Mouse (Mus musculus): ENCODE measurements around the gene Kctd3. TPM values are rescaled to one million over a fixed set of nuclear protein-coding genes. Genes with fewer than 3 reads are reported as not detected.
"Not testable (repeated sequence)": the region's sequence is repeated elsewhere in the genome, so short reads cannot be mapped to it uniquely, and the experiment has no call there.

The Kctd3 gene
- 13.3 to 32.7 TPM (median 13.9 TPM) in 3 replicates for total RNA-seq (2017)

DNA sequence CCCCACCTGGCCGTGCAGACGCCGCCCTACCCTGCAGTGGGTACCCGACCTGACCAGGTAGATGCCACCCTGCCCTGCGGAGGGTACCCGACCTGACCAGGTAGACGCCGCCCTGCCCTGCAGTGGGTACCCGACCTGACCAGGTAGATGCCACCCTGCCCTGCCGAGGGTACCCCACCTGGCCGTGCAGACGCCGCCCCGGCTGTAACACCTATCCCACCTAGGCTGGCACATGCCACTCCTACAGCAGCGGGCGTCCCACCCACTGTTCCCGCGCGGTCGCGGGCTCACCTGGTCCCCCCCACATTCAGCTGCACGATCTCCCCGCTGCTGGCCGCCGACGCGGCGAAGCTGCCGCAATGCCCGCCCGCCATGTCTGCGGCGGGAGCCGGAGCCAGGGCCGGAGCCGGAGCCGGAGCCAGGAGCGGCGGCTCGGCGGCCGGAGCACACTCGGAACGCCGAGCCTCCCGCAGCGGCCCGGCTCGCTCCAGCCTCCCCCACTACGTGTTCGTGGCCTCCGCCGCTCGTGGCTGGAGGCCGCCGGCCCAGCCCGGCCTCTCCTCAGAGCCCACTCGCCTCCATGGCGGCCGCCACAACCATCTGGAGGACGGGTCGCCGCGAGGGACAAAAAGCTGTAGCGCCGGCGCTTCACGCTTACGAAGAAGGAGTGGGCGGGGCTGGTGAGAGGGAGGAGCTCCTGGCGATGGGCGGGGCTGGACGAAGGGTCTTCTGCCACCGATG lies at the start of gene Kctd3:
Gene Kctd3 (minus strand): TSS at position 603 of the 741 bp plus-strand sequence.
- ATAC-seq (replicated peaks; ENCODE audit: insufficient number of reproducible peaks, low FRiP score, low TSS enrichment, poor library complexity, severe bottlenecking) = peak; percentile 80

DNA sequence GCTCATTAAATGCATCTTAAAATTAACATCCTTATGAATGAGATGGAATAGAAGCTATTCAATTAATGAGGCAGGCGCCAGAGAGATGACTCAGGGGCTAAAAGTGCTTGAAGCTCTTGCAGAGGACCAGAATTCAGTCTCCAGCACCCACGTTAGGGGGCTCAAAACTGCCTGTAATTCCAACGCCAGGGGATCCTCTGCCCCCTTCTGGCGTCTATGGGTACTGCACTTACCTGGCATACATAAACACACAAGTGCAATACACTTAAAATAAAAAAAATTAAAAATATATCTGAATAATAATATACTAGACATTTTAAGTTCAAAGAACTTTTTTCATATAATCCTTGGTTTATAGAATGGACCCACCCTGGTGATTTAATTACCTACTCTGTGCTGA lies 49.8 kb upstream of the Kctd3 start:
- no peak for ATAC-seq (replicated peaks; ENCODE audit: insufficient number of reproducible peaks, low FRiP score, low TSS enrichment, poor library complexity, severe bottlenecking)

DNA sequence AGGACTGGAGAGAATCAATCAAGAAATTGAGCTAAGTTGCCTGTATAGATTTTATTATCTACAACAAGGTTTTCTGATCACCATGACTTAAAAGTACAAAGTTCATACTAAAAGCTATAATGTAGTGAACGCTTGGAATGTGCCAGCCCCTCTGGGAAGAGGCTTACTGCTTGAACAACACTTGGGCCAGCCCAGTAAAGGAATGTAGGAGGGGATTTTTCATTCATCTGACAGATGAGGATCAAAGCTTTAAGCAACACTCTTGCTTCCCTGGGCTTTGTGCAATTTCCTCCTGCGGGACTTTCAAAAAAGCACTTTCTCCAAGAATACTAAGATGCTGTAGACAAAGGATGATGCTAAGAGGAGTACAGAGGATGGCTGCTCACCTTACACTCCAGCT lies 48.3 kb upstream of the Kctd3 start:
- ATAC-seq (replicated peaks; ENCODE audit: insufficient number of reproducible peaks, low FRiP score, low TSS enrichment, poor library complexity, severe bottlenecking) = no peak

DNA sequence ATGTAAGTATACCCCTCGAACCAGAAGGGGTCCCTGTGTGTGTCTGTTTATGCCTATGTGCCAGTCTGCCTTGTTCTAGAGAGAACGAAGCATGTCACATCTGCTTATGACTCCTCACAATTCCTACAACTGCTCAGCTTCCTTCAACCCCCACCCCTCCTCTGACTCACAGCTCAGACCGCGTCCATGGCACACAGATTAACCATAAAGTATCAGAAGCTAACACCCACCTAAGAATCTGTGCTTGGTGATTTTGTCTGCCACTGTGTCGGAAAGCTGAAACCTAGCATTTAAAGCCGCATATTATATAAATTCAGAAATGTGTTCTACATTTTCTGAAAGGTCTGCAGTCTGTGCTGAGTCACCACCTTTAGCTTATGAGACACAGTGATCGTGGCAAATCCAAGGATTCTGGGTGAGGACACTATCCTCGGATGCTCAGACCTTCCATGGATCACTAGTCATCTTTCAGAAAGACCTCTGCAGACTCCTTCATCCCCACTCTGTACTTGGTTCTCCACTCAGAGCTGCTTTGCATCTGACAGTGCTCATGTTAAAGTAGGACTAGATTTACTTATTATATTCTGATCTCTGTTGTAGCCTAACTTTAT lies 47.4 kb upstream of the Kctd3 start:
- no peak for ATAC-seq (replicated peaks; ENCODE audit: insufficient number of reproducible peaks, low FRiP score, low TSS enrichment, poor library complexity, severe bottlenecking)

DNA sequence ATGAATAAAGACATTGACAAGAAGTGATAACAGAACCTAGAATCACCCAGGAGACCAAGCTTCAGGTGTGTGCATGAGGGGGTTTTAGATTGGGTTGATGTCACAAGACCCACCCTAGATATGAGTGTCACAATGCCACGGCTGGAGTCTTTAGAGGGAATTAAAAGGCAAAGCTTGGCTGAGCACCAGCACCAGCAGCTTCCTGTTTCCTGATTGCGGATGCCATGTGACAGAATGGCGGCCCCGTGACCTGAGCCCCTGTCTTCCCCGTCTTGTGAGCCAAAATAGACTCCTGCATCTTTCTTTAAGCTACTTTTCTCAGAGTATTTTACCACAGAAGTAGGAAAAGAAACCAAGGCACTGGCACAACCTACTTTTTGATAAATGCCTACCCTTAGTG lies 46.5 kb upstream of the Kctd3 start:
- no peak for ATAC-seq (replicated peaks; ENCODE audit: insufficient number of reproducible peaks, low FRiP score, low TSS enrichment, poor library complexity, severe bottlenecking)

DNA sequence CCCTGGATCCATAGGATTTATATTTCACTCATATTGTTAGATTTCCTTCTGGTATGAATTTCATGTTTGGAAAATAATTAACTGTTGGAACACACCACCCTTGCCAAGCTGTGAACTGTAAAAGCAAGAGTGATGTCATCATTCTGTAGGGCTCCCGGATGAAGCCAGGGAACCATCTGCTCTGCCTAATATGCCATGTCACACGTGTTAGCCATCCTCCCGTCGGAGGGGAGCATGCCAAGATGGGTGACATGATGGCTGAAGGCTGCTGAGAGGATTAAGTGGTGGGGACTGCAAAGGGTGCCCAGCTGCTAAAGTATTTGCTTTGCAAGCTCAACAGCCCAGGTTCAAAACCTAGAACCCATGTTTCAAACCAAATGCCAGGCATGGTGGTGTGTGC lies 44.5 kb upstream of the Kctd3 start:
- ATAC-seq (replicated peaks; ENCODE audit: insufficient number of reproducible peaks, low FRiP score, low TSS enrichment, poor library complexity, severe bottlenecking) = no peak

DNA sequence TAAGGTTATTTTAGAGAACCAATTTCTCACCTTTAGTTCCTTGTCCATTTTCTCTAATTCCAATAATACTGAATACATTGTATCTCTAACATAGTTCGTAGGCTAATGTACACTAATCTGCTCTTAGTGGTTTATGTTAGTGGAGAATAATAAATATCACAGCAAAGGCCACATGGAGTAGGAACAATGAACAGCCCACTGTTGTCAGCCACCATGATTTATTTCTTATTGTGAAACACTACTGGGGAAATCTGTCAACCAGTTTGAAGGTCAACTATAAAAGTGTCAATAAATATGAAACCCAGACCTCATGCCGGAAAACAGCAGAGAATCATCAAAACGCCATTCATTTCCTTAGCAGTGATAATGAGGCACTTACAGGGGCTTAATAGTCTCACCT lies 42.5 kb upstream of the Kctd3 start:
- ATAC-seq (replicated peaks; ENCODE audit: insufficient number of reproducible peaks, low FRiP score, low TSS enrichment, poor library complexity, severe bottlenecking) = no peak

DNA sequence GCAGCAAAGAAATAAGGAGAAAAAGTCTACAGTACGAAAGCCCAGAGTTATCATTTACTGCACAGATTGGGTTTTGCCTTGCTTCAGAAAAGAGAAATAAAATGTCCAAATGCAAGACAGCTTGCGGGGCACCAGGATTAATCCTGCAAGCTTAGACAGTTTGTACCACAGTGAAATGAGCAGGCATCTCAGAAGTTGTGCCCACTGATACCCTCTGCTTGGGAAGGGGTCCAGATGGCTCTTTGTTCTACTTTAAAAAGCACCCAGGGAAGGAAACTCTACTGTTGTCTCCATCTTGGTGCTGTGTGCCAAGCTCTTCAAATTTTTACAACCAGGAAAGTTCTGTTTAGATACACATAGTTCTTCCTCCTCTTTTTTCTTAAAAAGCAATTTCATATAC lies 40.7 kb upstream of the Kctd3 start:
- ATAC-seq (replicated peaks; ENCODE audit: insufficient number of reproducible peaks, low FRiP score, low TSS enrichment, poor library complexity, severe bottlenecking) = no peak

DNA sequence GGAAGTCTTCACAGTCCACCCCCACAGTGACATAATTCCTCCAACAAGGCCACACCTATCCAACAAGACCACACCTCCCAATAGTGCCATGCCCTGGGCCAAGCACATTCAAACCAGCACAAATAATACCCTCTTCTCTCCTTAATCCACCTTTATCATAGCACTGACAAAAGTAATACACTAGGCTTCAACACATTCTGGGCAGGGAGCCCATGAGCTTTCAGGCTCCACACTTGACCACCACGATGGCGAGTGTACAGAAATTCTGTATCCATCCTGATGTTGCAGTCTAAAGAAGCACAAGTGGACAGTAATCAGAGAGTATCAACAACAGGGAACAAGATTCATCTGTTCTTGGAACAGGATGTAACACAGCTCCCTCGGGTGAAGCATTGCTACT lies 40.3 kb upstream of the Kctd3 start:
- no peak for ATAC-seq (replicated peaks; ENCODE audit: insufficient number of reproducible peaks, low FRiP score, low TSS enrichment, poor library complexity, severe bottlenecking)

DNA sequence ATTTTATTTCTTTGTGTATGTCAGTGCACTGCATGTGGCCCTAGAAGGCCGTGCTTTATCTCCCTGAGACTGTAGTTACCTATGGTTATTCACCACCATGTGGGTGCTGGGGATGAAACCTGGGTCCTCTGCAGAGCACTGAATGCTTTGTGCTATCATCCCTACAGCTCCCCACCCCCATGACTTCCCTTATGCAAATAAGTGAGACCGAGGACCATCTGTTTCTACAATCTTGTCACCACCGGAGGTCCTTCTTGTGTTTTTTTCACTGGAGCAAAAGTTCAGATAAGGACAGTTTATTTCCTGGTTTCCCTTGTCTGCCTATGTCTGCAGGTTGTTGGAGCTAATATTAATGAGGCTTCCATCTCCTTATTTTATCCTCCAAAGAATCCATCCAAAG lies 39.2 kb upstream of the Kctd3 start:
- ATAC-seq (replicated peaks; ENCODE audit: insufficient number of reproducible peaks, low FRiP score, low TSS enrichment, poor library complexity, severe bottlenecking) = no peak

DNA sequence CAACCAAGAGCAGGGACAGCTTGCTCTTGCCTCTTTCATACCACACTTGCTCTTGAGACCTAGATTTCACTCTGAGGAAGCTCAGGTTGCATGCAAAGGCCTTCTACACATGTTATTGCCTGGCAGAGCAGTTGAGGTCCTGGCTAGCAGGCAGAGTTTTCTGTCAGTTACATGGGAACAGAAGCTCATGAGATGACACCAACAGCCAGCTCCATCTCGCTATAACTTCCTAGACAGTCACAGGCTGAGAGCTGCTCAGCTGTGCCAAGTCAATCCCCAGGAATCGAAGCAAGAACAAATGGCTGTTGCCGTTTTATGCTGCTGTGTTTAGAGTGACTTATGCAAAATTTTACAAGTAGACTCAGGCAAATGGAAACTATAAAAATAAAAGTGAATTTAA lies 38.7 kb upstream of the Kctd3 start:
- ATAC-seq (replicated peaks; ENCODE audit: insufficient number of reproducible peaks, low FRiP score, low TSS enrichment, poor library complexity, severe bottlenecking) = no peak

DNA sequence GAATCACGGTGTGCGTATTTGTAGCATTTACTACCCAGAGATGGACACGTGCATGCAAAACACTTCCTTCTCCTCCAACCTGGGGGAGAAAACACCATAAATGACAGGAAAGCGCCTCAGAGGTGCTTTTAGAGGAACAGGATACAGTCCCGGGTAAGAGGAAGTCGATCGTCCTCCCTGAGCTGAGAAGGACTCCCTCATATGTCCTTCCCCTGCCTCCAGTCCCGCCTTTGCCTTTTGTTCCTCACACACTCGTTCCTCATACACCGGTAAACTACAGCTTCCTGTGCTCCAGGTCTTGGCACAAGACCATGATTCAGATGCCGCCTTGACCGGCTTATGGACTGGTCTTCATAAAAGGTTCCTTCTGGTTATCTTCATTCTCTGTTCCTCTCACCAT lies 33.6 kb upstream of the Kctd3 start:
- ATAC-seq (replicated peaks; ENCODE audit: insufficient number of reproducible peaks, low FRiP score, low TSS enrichment, poor library complexity, severe bottlenecking) = no peak

DNA sequence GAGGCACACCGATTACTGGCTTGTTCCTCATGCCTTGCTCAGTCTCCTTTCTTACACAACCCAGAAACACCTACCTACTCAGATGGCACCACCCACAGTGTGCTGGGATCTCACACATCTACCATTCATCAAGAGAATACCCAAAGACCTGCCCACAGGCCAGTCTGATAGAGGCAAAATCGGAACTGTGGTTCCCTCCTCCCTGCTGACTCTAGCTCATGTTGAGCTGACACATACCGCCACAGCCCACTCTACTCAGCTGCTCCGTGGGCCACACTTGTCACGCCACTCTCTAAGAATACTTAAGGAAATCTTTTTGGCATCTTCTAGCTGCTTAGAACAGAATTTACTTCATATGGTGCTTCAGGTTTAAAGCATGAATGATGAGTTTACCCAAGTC lies 31.7 kb upstream of the Kctd3 start:
- no peak for ATAC-seq (replicated peaks; ENCODE audit: insufficient number of reproducible peaks, low FRiP score, low TSS enrichment, poor library complexity, severe bottlenecking)

DNA sequence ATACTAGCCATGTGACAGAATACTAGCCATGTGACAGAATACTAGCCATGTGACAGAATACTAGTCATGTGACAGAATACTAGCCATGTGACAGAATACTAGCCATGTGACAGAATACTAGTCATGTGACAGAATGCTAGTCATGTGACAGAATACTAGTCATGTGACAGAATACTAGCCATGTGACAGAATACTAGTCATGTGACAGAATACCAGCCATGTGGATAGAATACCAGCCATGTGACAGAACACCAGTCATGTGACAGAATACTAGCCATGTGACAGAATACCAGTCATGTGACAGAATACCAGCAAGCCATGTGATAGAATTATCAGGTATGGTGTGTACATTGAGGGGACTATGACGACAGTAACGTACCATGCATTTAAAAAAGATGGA lies 25.2 kb upstream of the Kctd3 start:
- ATAC-seq (replicated peaks; ENCODE audit: insufficient number of reproducible peaks, low FRiP score, low TSS enrichment, poor library complexity, severe bottlenecking) = not testable (repeated sequence)

DNA sequence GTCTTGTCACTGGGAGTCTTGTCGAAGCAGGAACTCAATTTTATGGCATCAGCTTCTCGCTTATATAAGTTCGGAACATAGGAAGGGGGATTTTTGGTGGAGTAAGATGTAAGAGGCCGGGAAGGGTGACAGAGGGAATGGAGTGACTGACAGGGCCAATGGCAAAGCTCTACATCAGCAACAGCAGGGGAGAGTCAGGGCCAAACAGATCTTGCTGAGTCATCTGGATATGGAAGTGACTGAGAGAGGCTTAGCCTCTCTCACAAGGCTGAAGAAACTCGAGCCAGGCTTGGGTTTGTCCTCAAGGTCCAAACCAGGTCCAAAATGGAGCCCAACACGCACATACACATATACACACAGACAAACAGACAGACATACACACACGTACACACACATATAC lies 23.3 kb upstream of the Kctd3 start:
- no peak for ATAC-seq (replicated peaks; ENCODE audit: insufficient number of reproducible peaks, low FRiP score, low TSS enrichment, poor library complexity, severe bottlenecking)

DNA sequence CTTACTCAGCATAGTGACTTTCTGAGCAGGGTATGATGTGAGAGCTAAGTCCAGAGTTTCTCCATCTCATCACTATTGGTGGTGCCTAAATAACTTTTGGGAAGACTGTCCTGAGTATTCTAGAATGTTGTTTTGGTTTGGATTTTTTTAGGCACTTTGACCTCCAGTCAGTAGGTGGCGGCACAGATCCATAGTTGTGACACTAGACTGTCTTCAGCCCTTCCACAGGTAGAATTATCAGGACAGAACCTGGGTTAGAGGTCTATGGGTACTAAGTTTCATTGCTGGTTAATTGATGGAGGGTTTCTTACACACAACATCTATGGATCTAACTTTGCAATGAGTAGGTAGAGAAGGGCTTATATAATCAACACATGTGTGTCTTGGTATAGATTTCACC lies 20.6 kb upstream of the Kctd3 start:
- ATAC-seq (replicated peaks; ENCODE audit: insufficient number of reproducible peaks, low FRiP score, low TSS enrichment, poor library complexity, severe bottlenecking) = no peak

DNA sequence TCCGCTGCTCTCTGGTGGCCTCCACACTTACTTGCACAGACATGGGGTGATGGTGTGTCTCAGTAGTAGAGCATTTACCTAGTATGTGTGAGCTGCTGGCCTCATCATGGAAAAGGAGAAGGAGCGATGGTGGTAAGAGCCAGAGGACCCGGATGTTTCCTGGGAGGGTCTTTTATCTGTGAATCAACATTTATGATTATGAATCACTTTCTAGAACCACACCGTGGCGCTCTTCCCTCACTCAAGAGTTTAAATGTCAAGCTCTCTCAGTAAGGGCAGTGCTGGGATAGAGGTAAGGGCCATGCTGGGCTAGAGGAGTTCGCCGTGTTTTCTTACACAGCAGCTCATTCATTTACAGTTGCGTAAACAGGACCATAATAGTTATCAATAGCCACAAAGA lies 19.2 kb upstream of the Kctd3 start:
- no peak for ATAC-seq (replicated peaks; ENCODE audit: insufficient number of reproducible peaks, low FRiP score, low TSS enrichment, poor library complexity, severe bottlenecking)

DNA sequence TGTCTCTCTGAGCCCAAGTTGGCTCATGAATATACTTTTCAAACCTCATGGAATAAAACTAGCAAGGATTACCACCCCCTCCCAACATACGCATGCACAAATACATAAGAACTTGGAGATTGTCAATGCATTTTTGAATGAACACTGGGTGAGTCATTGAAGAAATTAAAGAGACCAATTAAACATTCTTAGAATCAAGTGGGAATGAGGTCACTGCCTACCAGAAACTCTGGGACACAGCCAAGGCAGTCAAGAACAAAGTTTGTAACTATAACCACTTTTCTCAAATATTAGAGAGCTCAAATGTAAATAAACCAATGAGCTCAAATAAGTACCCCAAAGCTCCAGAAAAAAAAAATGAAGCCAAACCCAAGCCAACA lies 16.1 kb upstream of the Kctd3 start:
- ATAC-seq (replicated peaks; ENCODE audit: insufficient number of reproducible peaks, low FRiP score, low TSS enrichment, poor library complexity, severe bottlenecking) = no peak

DNA sequence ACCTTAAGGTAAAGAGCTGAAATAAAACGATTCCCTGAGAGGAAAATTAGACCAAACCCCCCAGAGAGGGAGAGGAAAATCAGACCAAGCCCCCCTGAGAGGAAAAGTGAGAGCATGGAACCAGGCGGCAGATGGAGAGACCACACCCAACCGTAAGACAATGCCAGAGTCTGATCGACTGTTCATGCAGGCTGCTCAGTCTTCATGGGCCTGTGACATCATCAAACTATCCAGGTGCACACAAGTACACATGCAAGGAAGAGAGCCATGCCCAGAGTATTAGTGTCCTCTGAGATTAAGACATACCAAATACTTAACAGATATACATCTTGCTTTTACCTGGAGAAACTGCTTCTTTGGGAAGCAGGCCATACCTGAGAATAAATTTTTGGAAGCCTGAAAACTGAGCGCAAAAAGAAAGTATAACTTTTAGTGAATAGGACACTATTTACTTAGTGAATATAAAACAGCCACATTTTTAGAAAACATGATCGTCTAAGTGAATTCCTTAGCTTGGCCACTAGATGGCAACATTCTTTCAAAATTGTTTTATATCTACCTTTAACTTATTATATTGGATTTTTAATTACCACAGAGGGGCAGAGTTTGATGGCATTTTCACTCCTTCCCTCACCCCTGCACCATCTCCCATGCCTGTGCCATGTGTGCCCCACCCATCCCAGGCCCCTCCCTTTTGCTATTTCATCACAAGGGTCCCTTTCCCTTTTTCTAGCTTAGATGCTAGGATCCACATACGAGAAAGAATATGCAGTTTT lies 15.5 kb upstream of the Kctd3 start:
- ATAC-seq (replicated peaks; ENCODE audit: insufficient number of reproducible peaks, low FRiP score, low TSS enrichment, poor library complexity, severe bottlenecking) = no peak

DNA sequence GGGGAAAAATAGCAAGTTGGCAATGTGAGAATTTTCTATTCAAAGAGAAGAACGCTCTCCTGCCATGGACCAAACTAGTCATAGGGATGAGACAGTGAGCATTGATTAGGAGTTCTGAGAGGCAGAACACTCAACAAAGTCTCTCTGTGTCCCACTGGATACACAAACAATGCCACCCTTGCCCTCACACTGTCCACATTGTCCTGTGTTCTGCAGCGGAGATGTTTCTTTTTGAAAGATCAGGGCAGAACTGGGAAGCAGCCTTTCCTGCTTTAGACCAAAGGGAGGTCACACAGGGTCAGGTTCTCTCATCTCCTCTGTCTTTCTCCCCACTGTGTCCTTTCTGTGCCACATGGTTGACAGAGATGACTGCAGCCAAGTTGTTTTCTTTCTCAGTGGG lies 7.7 kb upstream of the Kctd3 start:
- ATAC-seq (replicated peaks; ENCODE audit: insufficient number of reproducible peaks, low FRiP score, low TSS enrichment, poor library complexity, severe bottlenecking) = no peak

Measured in monocyte, adult 5-6 weeks (primary cell).